Mouse (Mus musculus): ENCODE measurements around the gene Cers2.

GRCm38 (mm10) chr3:95310496-95310895 lies 4.1 kb upstream of the Cers2 start:
- TF ChIP-seq E2F4 (IDR thresholded peaks at IDR 0.05; ENCODE audit: borderline replicate concordance, low read depth, low read length): no peak
- TF ChIP-seq ZC3H11A (IDR thresholded peaks at IDR 0.05; ENCODE audit: low read depth, low read length): no peak
- TF ChIP-seq GATA1 (IDR thresholded peaks at IDR 0.05; ENCODE audit: low read depth, low read length): no peak
- TF ChIP-seq KAT2A (conservative IDR thresholded peaks at IDR 0.05; ENCODE audit: low read depth, low read length): no peak
- TF ChIP-seq POLR2AphosphoS2 (IDR thresholded peaks at IDR 0.05; ENCODE audit: low read length): no peak
